Mouse (Mus musculus): ENCODE results near the gene Phf24.

DNA sequence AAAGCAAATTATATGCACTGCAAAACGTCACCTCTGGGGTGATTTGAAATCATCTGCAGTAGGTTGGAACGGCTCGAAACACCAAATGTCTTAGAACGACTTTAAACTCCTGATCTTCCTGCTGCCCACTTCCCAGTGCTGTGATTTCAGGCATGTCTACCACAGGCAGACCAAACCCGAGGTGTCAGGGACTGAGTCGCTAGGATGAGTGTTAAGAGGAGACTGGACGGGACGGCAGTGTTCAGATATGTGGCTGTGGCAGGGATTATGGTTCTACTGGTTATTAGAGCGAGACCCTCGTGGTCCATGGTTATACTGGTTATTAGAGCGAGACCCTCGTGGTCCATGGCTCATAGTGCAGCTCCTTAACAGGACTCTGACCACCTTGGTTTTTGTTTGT is 1.1 kb upstream of the Phf24 start:
- TF ChIP-seq POLR2A (IDR thresholded peaks at IDR 0.05; ENCODE audit: borderline replicate concordance, control insufficient read depth, low read depth, low read length) (no peak), CTCF (IDR thresholded peaks at IDR 0.05; ENCODE audit: control insufficient read depth, insufficient read depth, low read length) (no peak)

All from bone marrow, adult 2 months (tissue).